12 mouse cellular contexts compared by ENCODE assay signal in genomic region chr1:40235597-40236249, GRCm38 (mm10). TPM values are rescaled to one million over a fixed set of nuclear protein-coding genes. Genes with fewer than 3 reads are reported as not detected.
DNase-seq lines count a peak whose midpoint lies in the region.
"Had no signal": no experiment of that assay in that cellular context is flagged by ENCODE, and none has a peak within 500 bp of the region (broad histone marks: within the 10 kb centered on the region; RNA-seq: fewer than 3 reads in every experiment).

No protein-coding gene starts in this region.

- peak; percentile 20 to 33 for DNase-seq in frontal cortex, postnatal 36 days (ENCODE audit: low spot score in 2 of 2)
- no peak for DNase-seq in frontal cortex, postnatal 25 days (ENCODE audit: low spot score in 2 of 2)
- peak; percentile 42 for DNase-seq in layer of hippocampus, adult 9-11 months
- DNase-seq in layer of hippocampus, postnatal 36 days: no peak
- peak; percentile 25 for DNase-seq in right cerebral cortex, adult 18-20 months
- DNase-seq in right cerebral cortex, postnatal 14 days: no peak
- DNase-seq in cerebellum, adult 18-20 months: no peak
- DNase-seq in ovary, postnatal 36 days (ENCODE audit: low spot score): no peak
- DNase-seq: B cell, adult 2 months; cerebellum, adult 9-11 months; kidney, postnatal 25 days; thymus, adult 2 months had no signal

RNA-seq across cellular contexts. Expression of gene Il1r1, which starts 10.8 kb away (rescaled TPM):
- 10 to 100 TPM in 1 of 2 experiments, 1 to 10 TPM in 1; 8.8 to 12.0 TPM for total RNA-seq in layer of hippocampus, postnatal 36 days (2021)

Comparison
In these comparisons a context has a peak if more than half of its experiments do, and no peak if none do; other contexts are left out.
1. DNase-seq: peak in frontal cortex, postnatal 36 days (2 of 2), layer of hippocampus, adult 9-11 months (single experiment) and right cerebral cortex, adult 18-20 months (single experiment); none in frontal cortex, postnatal 25 days (0 of 2), layer of hippocampus, postnatal 36 days (0 of 2), right cerebral cortex, postnatal 14 days (single experiment), cerebellum, adult 18-20 months (0 of 2) and ovary, postnatal 36 days (single experiment).